Mouse (Mus musculus) G1E (cell line): Measurements from ENCODE around the gene Ralbp1.

Experiments used
- CTCF ChIP-seq: IDR thresholded peaks from 2 replicates; pipeline ENCODE4 v1.5.1; 2012; ENCODE audit warnings: low read depth, low read length, inconsistent platforms, mixed read lengths
- GATA1 ChIP-seq: IDR thresholded peaks from 2 replicates; pipeline ENCODE4 v1.6.1; 2012; ENCODE audit warnings: borderline replicate concordance, low read length, inconsistent platforms, mixed read lengths
- GATA2 ChIP-seq: IDR thresholded peaks from 2 replicates; pipeline ENCODE4 v1.6.1; 2012; ENCODE audit warnings: low read depth, low read length, inconsistent platforms, borderline replicate concordance
- POLR2AphosphoS5 ChIP-seq: IDR thresholded peaks from 2 replicates; pipeline ENCODE4 v1.6.1; 2012; ENCODE audit warnings: low read depth, low read length, inconsistent platforms; ENCODE audit not compliant: insufficient replicate concordance
- TAL1 ChIP-seq: conservative IDR thresholded peaks from 2 replicates; pipeline ENCODE4 v1.6.1; 2012; ENCODE audit warnings: low read depth, low read length, inconsistent platforms, mixed read lengths

GRCm38 (mm10) chr17:65903826-65904225 lies 18.2 kb upstream of the Ralbp1 start:
- TF ChIP-seq CTCF: no peak
- TF ChIP-seq GATA1: no peak
- TF ChIP-seq TAL1: no peak
- no peak for TF ChIP-seq POLR2AphosphoS5
- TF ChIP-seq GATA2: no peak
